Mouse (Mus musculus) hindbrain, embryonic 13.5 days (tissue): ENCODE measurements around the gene Meltf. TPM values are rescaled to one million over a fixed set of nuclear protein-coding genes. Genes with fewer than 3 reads are reported as not detected.

Experiments used
- ATAC-seq: fragments of 200-750 bp; cut with Nextera tagmentation; 2 replicates; pipeline ENCODE4 v1.8.0; 2017; ENCODE audit warnings: moderate TSS enrichment; ENCODE audit not compliant: low FRiP score
- H3K27ac ChIP-seq: fragments of 300-500 bp; sonication (generic); 2 replicates; pipeline ENCODE4 v1.5.1; 2015; ENCODE audit warnings: inconsistent platforms, mild to moderate bottlenecking, moderate library complexity
- H3K27me3 ChIP-seq: fragments of 300-500 bp; sonication (generic); 2 replicates; pipeline ENCODE4 v1.6.1; 2015; ENCODE audit warnings: mild to moderate bottlenecking, inconsistent platforms
- H3K36me3 ChIP-seq: fragments of 300-500 bp; sonication (generic); 2 replicates; pipeline ENCODE4 v1.6.1; 2015; ENCODE audit warnings: mild to moderate bottlenecking, inconsistent platforms
- H3K4me1 ChIP-seq: fragments of 300-500 bp; sonication (generic); replicated peaks from 2 replicates; pipeline ENCODE4 v1.6.1; 2015; ENCODE audit warnings: inconsistent platforms
- H3K4me2 ChIP-seq: fragments of 300-500 bp; sonication (generic); 2 replicates; pipeline ENCODE4 v1.6.1; 2015; ENCODE audit warnings: inconsistent platforms, mild to moderate bottlenecking, moderate library complexity
- H3K4me3 ChIP-seq: fragments of 300-500 bp; sonication (generic); 2 replicates; pipeline ENCODE4 v1.5.1; 2015; ENCODE audit warnings: mild to moderate bottlenecking, inconsistent platforms
- H3K9ac ChIP-seq: fragments of 300-500 bp; sonication (generic); 2 replicates; pipeline ENCODE4 v1.6.1; 2015; ENCODE audit warnings: mild to moderate bottlenecking, inconsistent platforms
- H3K9me3 ChIP-seq: fragments of 300-500 bp; sonication (generic); 2 replicates; pipeline ENCODE4 v1.6.1; 2016; ENCODE audit warnings: inconsistent platforms
- WGBS: fragments of 180-500 bp; shearing (Covaris S2); methylation state at CpG from one replicate; pipeline ENCODE4 v1.1.7; 2015; 5-methylcytosine and 5-hydroxymethylcytosine counted together
- polyA plus RNA-seq: library from polyadenylated mRNA; unstranded; fragments of >200 nt; fragmentation: Nextera tagmentation; extraction: Ambion mirVana; gene quantifications from 2 replicates; pipeline ENCODE4 v1.2.1, GENCODE M21; 2015

Meltf gene
- polyA plus RNA-seq, result 0.22 and 0.31 TPM in 2 replicates

- 0 out of 2 replicates have a peak, but pooled peaks cover 7% of the 10 kb centered on the region for H3K27me3 ChIP-seq
- H3K4me2 ChIP-seq, result peak within 1 kb of the TSS; percentile 33; the same call in 1 of the 2 replicates
- peaks cover 16% of the 10 kb centered on the region for H3K4me1 ChIP-seq
- no peak within 1 kb of the TSS for H3K4me3 ChIP-seq
- 0 out of 2 replicates have a peak, but pooled peaks have one; percentile 31 for ATAC-seq
- no peak within 1 kb of the TSS for H3K9ac ChIP-seq
- H3K36me3 ChIP-seq, result peaks cover 14% of the 10 kb centered on the region
- H3K9me3 ChIP-seq, result no peaks in the 10 kb centered on the region
- WGBS, result 33% methylated on average over 21 of the region's 21 CpGs
- no peak within 1 kb of the TSS for H3K27ac ChIP-seq
Observed at GRCm38 (mm10) chr16:31878573-31879257, at the start of gene Meltf. TSS of gene Meltf (plus strand) at chr16:31878810.

GRCm38 (mm10) chr16:31830726-31831125 is 47.9 kb upstream of the Meltf start:
- H3K4me2 ChIP-seq, result no peak overlapping the region
- H3K27ac ChIP-seq, result no peak overlapping the region
- peaks cover 7% of the 10 kb centered on the region; the same call in 1 of the 2 replicates for H3K36me3 ChIP-seq
- no peaks in the 10 kb centered on the region for H3K9me3 ChIP-seq
- no peak overlapping the region for H3K4me3 ChIP-seq
- H3K4me1 ChIP-seq, result peaks cover 5% of the 10 kb centered on the region; the same call in 1 of the 2 replicates
- no peak overlapping the region for H3K9ac ChIP-seq
- WGBS, result 93% methylated on average over 4 of the region's 4 CpGs
- H3K27me3 ChIP-seq, result no peaks in the 10 kb centered on the region
- ATAC-seq, result no peak

GRCm38 (mm10) chr16:31832630-31833422 is 45.8 kb upstream of the Meltf start:
- WGBS, result 94% methylated on average over 10 of the region's 10 CpGs

GRCm38 (mm10) chr16:31834011-31834584 is 44.5 kb upstream of the Meltf start:
- Histone ChIP-seq H3K4me1 (no peaks in the 10 kb centered on the region), H3K27me3 (no peaks in the 10 kb centered on the region), H3K27ac (no peak overlapping the region), H3K4me3 (no peak overlapping the region), H3K9me3 (no peaks in the 10 kb centered on the region), H3K36me3 (peaks cover 16% of the 10 kb centered on the region), H3K4me2 (no peak overlapping the region), H3K9ac (no peak overlapping the region)
- no peak for ATAC-seq
- WGBS, result 71% methylated on average over 7 of the region's 7 CpGs

More at GRCm38 (mm10) chr16:31832630-31833422, 45.8 kb upstream of the Meltf start:
- H3K4me1 ChIP-seq, result no peaks in the 10 kb centered on the region
- no peak for ATAC-seq
- H3K27me3 ChIP-seq, result no peaks in the 10 kb centered on the region
- H3K4me2 ChIP-seq, result no peak overlapping the region
- H3K36me3 ChIP-seq, result peaks cover 7% of the 10 kb centered on the region
- no peak overlapping the region for H3K4me3 ChIP-seq
- H3K27ac ChIP-seq, result no peak overlapping the region
- H3K9ac ChIP-seq, result no peak overlapping the region
- no peaks in the 10 kb centered on the region for H3K9me3 ChIP-seq

GRCm38 (mm10) chr16:31834662-31835318 is 43.8 kb upstream of the Meltf start:
- no peaks in the 10 kb centered on the region for H3K9me3 ChIP-seq
- no peak overlapping the region for H3K27ac ChIP-seq
- WGBS, result 85% methylated on average over 2 of the region's 2 CpGs
- H3K4me3 ChIP-seq, result no peak overlapping the region
- no peaks in the 10 kb centered on the region for H3K4me1 ChIP-seq
- no peaks in the 10 kb centered on the region for H3K27me3 ChIP-seq
- H3K36me3 ChIP-seq, result peaks cover 12% of the 10 kb centered on the region
- H3K9ac ChIP-seq, result no peak overlapping the region
- ATAC-seq, result no peak
- no peak overlapping the region for H3K4me2 ChIP-seq

- 84% methylated on average over 3 of the region's 3 CpGs for WGBS
- no peak overlapping the region for H3K27ac ChIP-seq
- no peak for ATAC-seq
- H3K4me3 ChIP-seq, result no peak overlapping the region
- peaks cover 9% of the 10 kb centered on the region for H3K36me3 ChIP-seq
- no peaks in the 10 kb centered on the region for H3K9me3 ChIP-seq
- H3K27me3 ChIP-seq, result no peaks in the 10 kb centered on the region
- H3K4me1 ChIP-seq, result no peaks in the 10 kb centered on the region
- H3K9ac ChIP-seq, result no peak overlapping the region
- H3K4me2 ChIP-seq, result no peak overlapping the region
Observed at GRCm38 (mm10) chr16:31837362-31837761, 41.2 kb upstream of the Meltf start.

- ATAC-seq, result no peak
- no peaks in the 10 kb centered on the region for H3K9me3 ChIP-seq
- H3K27me3 ChIP-seq, result no peaks in the 10 kb centered on the region
- no peak overlapping the region for H3K27ac ChIP-seq
- 91% methylated on average over 3 of the region's 3 CpGs for WGBS
- H3K4me2 ChIP-seq, result no peak overlapping the region
- H3K4me3 ChIP-seq, result no peak overlapping the region
- H3K9ac ChIP-seq, result no peak overlapping the region
- H3K36me3 ChIP-seq, result no peaks in the 10 kb centered on the region
- peaks cover 3% of the 10 kb centered on the region for H3K4me1 ChIP-seq
Observed at GRCm38 (mm10) chr16:31844246-31844645, 34.4 kb upstream of the Meltf start.

GRCm38 (mm10) chr16:31846763-31847162 is 31.8 kb upstream of the Meltf start:
- no peak overlapping the region for H3K4me3 ChIP-seq
- H3K36me3 ChIP-seq, result no peaks in the 10 kb centered on the region
- ATAC-seq, result no peak
- peaks cover 3% of the 10 kb centered on the region for H3K4me1 ChIP-seq
- no peaks in the 10 kb centered on the region for H3K9me3 ChIP-seq
- 52% methylated on average over 10 of the region's 10 CpGs for WGBS
- peak overlapping the region; percentile 17; the same call in 1 of the 2 replicates for H3K4me2 ChIP-seq
- no peak overlapping the region for H3K9ac ChIP-seq
- no peaks in the 10 kb centered on the region for H3K27me3 ChIP-seq
- H3K27ac ChIP-seq, result no peak overlapping the region

- no peaks in the 10 kb centered on the region for H3K4me1 ChIP-seq
- H3K36me3 ChIP-seq, result peaks cover 53% of the 10 kb centered on the region
- H3K27me3 ChIP-seq, result no peaks in the 10 kb centered on the region
- peaks cover 4% of the 10 kb centered on the region; the same call in 1 of the 2 replicates for H3K9me3 ChIP-seq
- ATAC-seq, result no peak
- no peak overlapping the region for H3K4me3 ChIP-seq
- no peak overlapping the region for H3K27ac ChIP-seq
- WGBS, result 97% methylated on average over 5 of the region's 5 CpGs
- no peak overlapping the region for H3K9ac ChIP-seq
- no peak overlapping the region for H3K4me2 ChIP-seq
Observed at GRCm38 (mm10) chr16:31863920-31864319, 14.7 kb upstream of the Meltf start.

- Histone ChIP-seq H3K27ac (no peak overlapping the region), H3K36me3 (peaks cover 46% of the 10 kb centered on the region), H3K4me1 (no peaks in the 10 kb centered on the region), H3K4me2 (no peak overlapping the region), H3K9me3 (peaks cover 4% of the 10 kb centered on the region; the same call in 1 of the 2 replicates), H3K9ac (no peak overlapping the region), H3K27me3 (no peaks in the 10 kb centered on the region), H3K4me3 (no peak overlapping the region)
- ATAC-seq, result no peak
- WGBS, result 74% methylated on average over 3 of the region's 3 CpGs
Observed at GRCm38 (mm10) chr16:31865242-31865641, 13.4 kb upstream of the Meltf start.

GRCm38 (mm10) chr16:31866911-31867310 is 11.7 kb upstream of the Meltf start:
- ATAC-seq, result no peak
- WGBS, result 91% methylated on average over 3 of the region's 3 CpGs

GRCm38 (mm10) chr16:31867736-31868135 is 10.9 kb upstream of the Meltf start:
- no peak for ATAC-seq
- Histone ChIP-seq H3K9me3 (no peaks in the 10 kb centered on the region), H3K27ac (no peak overlapping the region), H3K36me3 (peaks cover 34% of the 10 kb centered on the region), H3K4me3 (no peak overlapping the region), H3K4me2 (no peak overlapping the region), H3K9ac (no peak overlapping the region), H3K4me1 (no peaks in the 10 kb centered on the region), H3K27me3 (no peaks in the 10 kb centered on the region)
- 77% methylated on average over 4 of the region's 4 CpGs for WGBS

More at GRCm38 (mm10) chr16:31866911-31867310, 11.7 kb upstream of the Meltf start:
- Histone ChIP-seq H3K27ac (no peak overlapping the region), H3K4me1 (no peaks in the 10 kb centered on the region), H3K4me3 (no peak overlapping the region), H3K27me3 (no peaks in the 10 kb centered on the region), H3K9ac (no peak overlapping the region), H3K4me2 (no peak overlapping the region), H3K9me3 (no peaks in the 10 kb centered on the region), H3K36me3 (peaks cover 39% of the 10 kb centered on the region)
